Mouse (Mus musculus) lung, adult 10 weeks (tissue): ENCODE data around the gene Thy1. TPM values are rescaled to one million over a fixed set of nuclear protein-coding genes. Genes with fewer than 3 reads are reported as not detected.

Experiments used
- polyA plus RNA-seq: library from polyadenylated mRNA; stranded (reverse); fragments of 350-450 nt; fragmentation: Illumina TruSeq; extraction: RNeasy Lipid Tissue Mini Kit (QIAGEN cat#74804); gene quantifications from one replicate; pipeline ENCODE4 v1.2.3, GENCODE M21; 2014; ENCODE audit warnings: low read depth, low replicate concordance; ENCODE audit not compliant: insufficient read depth

Thy1 gene
- polyA plus RNA-seq: 31.2 TPM

DNA sequence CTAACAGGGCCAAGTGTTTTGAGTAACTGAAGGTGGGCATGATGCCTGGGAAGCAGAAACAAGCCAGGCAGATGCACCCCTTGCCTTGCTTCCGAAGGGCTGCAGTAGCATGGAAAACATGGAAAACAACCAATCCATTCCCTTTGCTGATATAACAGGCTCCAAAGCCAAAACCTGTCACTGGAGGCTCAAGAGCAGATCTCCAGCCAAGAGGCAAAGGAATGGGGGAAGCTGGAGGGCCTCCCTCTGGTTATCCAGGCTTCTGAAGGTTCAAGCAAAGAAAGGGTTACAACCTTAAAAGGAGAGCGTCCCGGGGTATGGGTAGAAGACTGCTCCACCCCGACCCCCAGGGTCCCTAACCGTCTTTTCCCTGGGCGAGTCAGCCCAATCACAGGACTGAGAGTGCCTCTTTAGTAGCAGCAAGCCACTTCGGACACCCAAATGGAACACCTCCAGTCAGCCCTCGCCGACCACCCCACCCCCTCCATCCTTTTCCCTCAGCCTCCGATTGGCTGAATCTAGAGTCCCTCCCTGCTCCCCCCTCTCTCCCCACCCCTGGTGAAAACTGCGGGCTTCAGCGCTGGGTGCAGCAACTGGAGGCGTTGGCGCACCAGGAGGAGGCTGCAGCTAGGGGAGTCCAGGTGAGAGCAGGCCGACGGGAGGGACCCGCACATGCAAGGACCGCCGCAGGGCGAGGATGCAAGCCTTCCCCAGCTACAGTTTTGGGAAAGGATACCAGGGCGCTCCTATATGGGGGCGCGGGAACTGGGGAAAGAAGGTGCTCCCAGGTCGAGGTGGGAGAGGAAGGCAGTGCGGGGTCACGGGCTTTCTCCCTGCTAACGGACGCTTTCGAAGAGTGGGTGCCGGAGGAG lies at the start of gene Thy1:
Gene Thy1 (plus strand): TSS at position 549 of the 872 bp plus-strand sequence.

DNA sequence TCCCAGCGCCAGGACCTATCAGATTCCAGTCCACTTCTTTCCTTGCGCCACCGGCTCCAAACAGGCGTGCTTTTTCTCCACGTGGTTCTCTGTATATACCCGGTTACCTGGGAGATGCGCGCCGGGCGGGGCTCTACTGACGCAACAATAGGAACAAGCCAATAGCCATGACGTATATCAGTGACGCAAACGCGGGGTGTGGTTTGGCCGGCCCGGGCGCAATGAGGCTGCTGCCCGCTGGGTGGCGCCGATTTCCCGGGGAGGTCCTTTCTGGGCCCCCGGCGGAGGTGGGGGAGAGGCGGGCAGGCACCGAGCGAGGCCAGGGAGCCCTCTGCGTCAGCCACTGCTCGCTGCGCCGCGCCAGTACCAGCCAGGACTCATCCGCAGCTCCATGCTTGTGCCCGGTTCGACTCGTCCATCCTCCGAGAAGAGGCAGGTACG lies 23.6 kb downstream of the Thy1 start, which contains the start of gene Usp2:
Gene Usp2 (plus strand): TSS at position 237 of the 441 bp plus-strand sequence.

Other genes with a start within 250 kb of the Thy1 start
- 8.4 TPM for gene Usp2, start 23.6 kb downstream of the Thy1 start, polyA plus RNA-seq
- gene Mfrp, start 58.3 kb downstream of the Thy1 start, polyA plus RNA-seq: not detected
- 21.8 TPM for gene C1qtnf5, start 63.9 kb downstream of the Thy1 start, polyA plus RNA-seq
- gene Gm49380, start 70.1 kb downstream of the Thy1 start, polyA plus RNA-seq: not detected
- gene Rnf26, start 70.1 kb downstream of the Thy1 start, polyA plus RNA-seq: 8.9 TPM
- 131 TPM for gene Mcam, start 91.1 kb downstream of the Thy1 start, polyA plus RNA-seq
- 8.7 TPM for gene Cbl, start 190.7 kb downstream of the Thy1 start, polyA plus RNA-seq
- 174 TPM for gene Ccdc153, start 197.3 kb downstream of the Thy1 start, polyA plus RNA-seq
- not detected for gene Pdzd3, start 208.1 kb downstream of the Thy1 start, polyA plus RNA-seq
- 4.5 TPM for gene Nlrx1, start 225.2 kb downstream of the Thy1 start, polyA plus RNA-seq
- 0.10 TPM for gene Abcg4, start 245.2 kb downstream of the Thy1 start, polyA plus RNA-seq